Mouse (Mus musculus): ENCODE measurements at regions not wholly inside any gene's neighbourhood (a gene's known extent, or its start where the extent isn't known, plus 50 kb on each side); places are given as distances from the start of the nearest gene placed in this dataset.

DNA sequence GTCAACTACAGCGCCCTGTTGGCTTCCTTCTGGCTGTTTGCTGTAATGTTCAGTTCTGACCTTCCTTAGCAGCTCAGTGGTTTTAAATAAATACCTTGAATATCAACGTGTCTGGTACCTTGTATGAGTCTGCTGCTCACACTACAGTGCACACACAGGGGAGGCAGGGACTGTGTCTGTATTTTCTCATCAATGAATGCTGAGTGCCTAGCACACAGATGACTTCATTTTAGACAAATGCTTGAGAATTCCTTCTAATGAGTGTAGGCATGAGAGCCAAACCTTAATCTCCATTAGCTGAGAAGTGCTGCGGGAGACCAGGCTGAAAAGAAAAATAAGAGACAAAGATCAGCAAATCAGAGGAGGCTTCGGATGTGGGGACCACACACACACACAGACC is 162.0 kb upstream of the Hmga2 start:
- Histone ChIP-seq H3K4me2 (replicated peaks) (no peak overlapping the region), H3K36me3 (no peaks in the 10 kb centered on the region), H3K9ac (no peak overlapping the region), H3K9me3 (no peaks in the 10 kb centered on the region), H3K27me3 (no peaks in the 10 kb centered on the region), H3K4me1 (peaks cover 38% of the 10 kb centered on the region), H3K27ac (no peak overlapping the region), H3K4me3 (no peak overlapping the region)
- ATAC-seq (ENCODE audit: low FRiP score, low read depth), result no peak
- WGBS, result 60% methylated on average over 4 of the region's 4 CpGs

DNA sequence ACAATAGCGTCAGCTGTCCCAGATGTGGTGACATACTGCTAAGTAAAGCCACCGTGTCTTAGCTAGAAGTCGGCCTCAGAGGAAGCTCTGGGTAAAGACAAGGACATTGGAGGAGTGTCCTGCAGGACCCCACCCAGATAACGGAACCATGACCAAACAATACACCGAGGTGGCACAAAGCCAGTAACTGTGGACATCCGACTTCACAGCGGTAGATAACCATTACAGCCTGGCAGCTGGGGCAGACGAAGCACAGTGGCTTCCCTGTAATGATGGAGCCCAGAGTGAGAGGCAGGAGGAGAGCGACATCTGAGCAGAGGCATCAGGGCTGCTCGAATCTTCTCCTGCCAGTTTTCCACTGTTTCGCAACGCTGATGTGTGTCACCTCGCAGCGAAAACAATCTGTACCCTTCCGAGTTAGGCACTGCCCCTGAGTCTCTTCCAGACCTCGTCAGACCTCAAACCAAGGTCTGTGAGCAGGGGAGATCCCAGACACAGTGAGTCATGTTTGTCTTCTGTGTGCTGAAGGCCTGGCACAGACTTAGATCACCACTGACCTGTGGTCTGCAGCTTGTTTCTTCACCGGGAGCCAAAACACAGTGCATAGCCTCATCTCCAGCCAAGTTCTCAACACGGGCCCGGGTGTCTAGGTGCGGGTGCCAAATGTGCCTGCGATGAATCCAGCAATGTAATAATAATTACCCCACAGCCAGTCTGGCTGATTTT is 159.7 kb upstream of the Hmga2 start:
- H3K4me3 ChIP-seq, result no peak overlapping the region
- peaks cover 45% of the 10 kb centered on the region for H3K4me1 ChIP-seq
- no peaks in the 10 kb centered on the region for H3K27me3 ChIP-seq
- no peak overlapping the region for H3K9ac ChIP-seq
- no peak overlapping the region for H3K4me2 ChIP-seq (replicated peaks)
- no peak overlapping the region for H3K27ac ChIP-seq
- 73% methylated on average over 21 of the region's 21 CpGs for WGBS
- ATAC-seq (ENCODE audit: low FRiP score, low read depth), result no peak
- H3K36me3 ChIP-seq, result no peaks in the 10 kb centered on the region
- H3K9me3 ChIP-seq, result no peaks in the 10 kb centered on the region

DNA sequence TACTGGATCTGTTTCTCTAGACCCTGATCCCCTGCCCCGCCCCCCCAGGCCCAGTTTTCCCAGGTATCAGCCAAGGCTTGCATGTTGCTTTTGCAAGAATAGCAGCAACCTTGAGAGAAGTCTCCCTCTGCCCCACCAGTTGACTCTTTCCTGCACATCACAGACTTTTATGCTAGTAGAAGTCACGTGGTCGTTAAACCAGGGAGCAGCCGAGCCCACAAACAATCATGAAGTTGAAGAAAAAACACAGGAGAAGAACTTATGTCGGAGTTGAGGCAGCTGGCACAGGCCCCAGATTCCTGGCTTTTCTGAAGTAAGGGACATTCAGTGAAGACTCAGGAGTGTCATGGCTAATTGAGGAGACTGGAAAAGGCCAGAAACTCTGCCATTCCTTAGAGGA is 158.9 kb upstream of the Hmga2 start:
- Histone ChIP-seq H3K4me3 (no peak overlapping the region), H3K9ac (no peak overlapping the region), H3K4me2 (replicated peaks) (no peak overlapping the region), H3K27ac (no peak overlapping the region), H3K4me1 (peaks cover 40% of the 10 kb centered on the region), H3K27me3 (no peaks in the 10 kb centered on the region), H3K9me3 (no peaks in the 10 kb centered on the region), H3K36me3 (no peaks in the 10 kb centered on the region)
- no peak for ATAC-seq (ENCODE audit: low FRiP score, low read depth)
- 54% methylated on average over 5 of the region's 5 CpGs for WGBS

GRCm38 (mm10) chr10:120632071-120632470 is 155.8 kb upstream of the Hmga2 start:
- Histone ChIP-seq H3K27me3 (no peaks in the 10 kb centered on the region), H3K4me1 (peaks cover 30% of the 10 kb centered on the region), H3K27ac (no peak overlapping the region), H3K9me3 (no peaks in the 10 kb centered on the region), H3K36me3 (no peaks in the 10 kb centered on the region), H3K4me3 (no peak overlapping the region), H3K9ac (no peak overlapping the region), H3K4me2 (replicated peaks) (no peak overlapping the region)
- WGBS, result 61% methylated on average over 2 of the region's 2 CpGs
- no peak for ATAC-seq (ENCODE audit: low FRiP score, low read depth)

DNA sequence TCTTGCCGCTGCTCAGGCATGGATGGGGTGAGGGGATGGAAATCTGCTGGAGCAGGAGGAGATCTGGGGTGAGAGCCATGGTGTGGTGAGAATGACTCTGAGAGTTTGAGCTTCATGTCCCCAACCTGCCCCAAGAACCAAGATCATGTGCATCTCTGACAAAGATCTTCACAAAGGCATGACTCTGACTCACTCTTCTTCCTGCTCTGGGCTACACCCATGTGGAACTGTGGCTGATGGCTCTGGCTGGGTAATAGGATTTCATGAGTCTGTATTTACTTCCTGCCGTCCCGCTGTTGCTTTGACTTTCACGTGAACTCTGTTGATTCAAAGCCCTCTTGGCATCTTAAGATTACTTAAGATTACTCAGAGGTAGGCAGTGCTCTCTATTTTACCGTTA is 151.8 kb upstream of the Hmga2 start:
- H3K9ac ChIP-seq, result no peak overlapping the region
- H3K4me3 ChIP-seq, result no peak overlapping the region
- H3K9me3 ChIP-seq, result no peaks in the 10 kb centered on the region
- ATAC-seq (ENCODE audit: low FRiP score, low read depth), result no peak
- H3K4me1 ChIP-seq, result peaks cover 26% of the 10 kb centered on the region
- 70% methylated on average over 5 of the region's 5 CpGs for WGBS
- no peak overlapping the region for H3K4me2 ChIP-seq (replicated peaks)
- no peaks in the 10 kb centered on the region for H3K36me3 ChIP-seq
- no peaks in the 10 kb centered on the region for H3K27me3 ChIP-seq
- no peak overlapping the region for H3K27ac ChIP-seq

DNA sequence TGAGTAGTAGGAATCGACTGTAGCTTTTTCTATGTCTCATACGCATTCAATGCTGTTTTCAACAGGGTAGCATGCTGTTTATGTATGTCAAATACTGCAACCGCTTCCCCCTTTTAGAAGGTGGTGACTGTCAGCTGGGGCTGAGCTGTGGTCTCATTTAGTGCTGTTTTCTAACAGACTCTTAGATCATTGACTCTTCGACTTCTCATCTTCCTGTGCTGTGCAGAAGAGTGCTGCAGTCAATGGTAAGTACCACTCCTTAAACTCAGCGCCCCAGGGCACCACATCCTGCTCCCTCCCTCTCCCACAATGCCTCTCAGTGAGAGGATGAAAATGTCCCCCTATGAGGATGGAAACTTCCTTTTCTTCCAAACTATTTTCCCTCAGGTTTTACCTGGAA is 149.2 kb upstream of the Hmga2 start:
- no peak overlapping the region for H3K27ac ChIP-seq
- no peak overlapping the region for H3K4me2 ChIP-seq (replicated peaks)
- H3K4me1 ChIP-seq, result peaks cover 18% of the 10 kb centered on the region
- no peaks in the 10 kb centered on the region for H3K27me3 ChIP-seq
- 81% methylated on average over 5 of the region's 5 CpGs for WGBS
- no peaks in the 10 kb centered on the region for H3K36me3 ChIP-seq
- H3K9ac ChIP-seq, result no peak overlapping the region
- H3K9me3 ChIP-seq, result no peaks in the 10 kb centered on the region
- no peak overlapping the region for H3K4me3 ChIP-seq
- ATAC-seq (ENCODE audit: low FRiP score, low read depth), result no peak

GRCm38 (mm10) chr10:120624203-120624942 is 148.1 kb upstream of the Hmga2 start:
- H3K27me3 ChIP-seq, result no peaks in the 10 kb centered on the region
- WGBS, result 37% methylated on average over 10 of the region's 10 CpGs
- no peak for ATAC-seq (ENCODE audit: low FRiP score, low read depth)

GRCm38 (mm10) chr10:120616406-120617015 is 140.2 kb upstream of the Hmga2 start:
- H3K9me3 ChIP-seq, result no peaks in the 10 kb centered on the region
- H3K27ac ChIP-seq, result no peak overlapping the region
- no peak overlapping the region for H3K9ac ChIP-seq
- H3K36me3 ChIP-seq, result no peaks in the 10 kb centered on the region
- H3K4me2 ChIP-seq (replicated peaks), result no peak overlapping the region
- H3K27me3 ChIP-seq, result no peaks in the 10 kb centered on the region
- 32% methylated on average over 5 of the region's 5 CpGs for WGBS
- H3K4me1 ChIP-seq, result peaks cover 14% of the 10 kb centered on the region
- ATAC-seq (ENCODE audit: low FRiP score, low read depth), result no peak
- no peak overlapping the region for H3K4me3 ChIP-seq

More at GRCm38 (mm10) chr10:120624203-120624942, 148.1 kb upstream of the Hmga2 start:
- Histone ChIP-seq H3K9me3 (no peaks in the 10 kb centered on the region), H3K4me1 (peaks cover 18% of the 10 kb centered on the region), H3K36me3 (no peaks in the 10 kb centered on the region), H3K27ac (no peak overlapping the region), H3K4me3 (no peak overlapping the region), H3K4me2 (replicated peaks) (no peak overlapping the region), H3K9ac (no peak overlapping the region)

- no peaks in the 10 kb centered on the region for H3K36me3 ChIP-seq
- no peak overlapping the region for H3K4me3 ChIP-seq
- peaks cover 14% of the 10 kb centered on the region for H3K4me1 ChIP-seq
- no peak overlapping the region for H3K4me2 ChIP-seq (replicated peaks)
- ATAC-seq (ENCODE audit: low FRiP score, low read depth), result no peak
- 19% methylated on average over 8 of the region's 8 CpGs for WGBS
- H3K9ac ChIP-seq, result no peak overlapping the region
- H3K27ac ChIP-seq, result no peak overlapping the region
- no peaks in the 10 kb centered on the region for H3K27me3 ChIP-seq
- H3K9me3 ChIP-seq, result no peaks in the 10 kb centered on the region
These were observed 136.1 kb upstream of the Hmga2 start for GRCm38 (mm10) chr10:120612351-120612750.

DNA sequence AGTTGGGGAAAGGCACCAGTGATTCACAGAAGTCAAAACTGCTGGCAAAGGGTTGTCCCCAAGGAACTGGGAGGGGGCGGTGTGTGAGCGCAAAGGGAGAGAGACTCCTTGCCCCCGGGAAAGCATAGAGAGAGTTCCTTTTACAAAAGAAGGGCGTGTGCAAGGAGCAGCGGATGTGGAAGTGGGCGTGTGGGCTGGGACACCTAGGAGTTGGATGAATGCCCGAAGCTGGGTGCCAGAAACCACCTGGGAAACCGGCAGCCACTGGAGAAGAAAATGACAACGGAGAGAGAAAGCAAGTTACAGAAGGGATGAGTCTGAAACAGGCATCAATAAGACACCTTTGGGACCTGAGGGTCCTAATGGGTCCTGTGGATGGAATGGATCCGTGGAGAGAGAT is 133.8 kb upstream of the Hmga2 start:
- Histone ChIP-seq H3K9ac (no peak overlapping the region), H3K4me3 (no peak overlapping the region), H3K9me3 (no peaks in the 10 kb centered on the region), H3K27ac (no peak overlapping the region), H3K36me3 (no peaks in the 10 kb centered on the region), H3K4me2 (replicated peaks) (no peak overlapping the region), H3K4me1 (peaks cover 3% of the 10 kb centered on the region; the same call in 1 of the 2 replicates), H3K27me3 (no peaks in the 10 kb centered on the region)
- no peak for ATAC-seq (ENCODE audit: low FRiP score, low read depth)
- 75% methylated on average over 10 of the region's 10 CpGs for WGBS

DNA sequence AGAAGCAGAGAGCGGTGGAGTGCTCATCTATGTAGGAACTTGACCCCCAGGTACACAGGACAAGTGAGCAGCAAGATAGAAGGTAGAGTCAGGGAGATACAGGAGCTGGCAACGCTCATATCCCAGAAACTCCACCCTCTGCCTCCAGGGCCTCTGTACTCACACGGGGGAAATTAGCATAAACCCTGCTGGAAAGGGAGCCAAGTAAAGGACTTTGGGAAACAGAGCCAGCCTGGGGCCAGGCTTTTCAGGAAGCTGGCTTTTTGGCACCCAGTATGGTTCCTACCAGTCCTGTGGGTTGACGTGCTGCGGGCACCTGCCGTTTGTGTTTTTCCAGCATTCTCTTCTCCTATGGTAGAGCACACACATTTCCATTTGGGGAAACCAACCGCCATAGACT is 128.2 kb upstream of the Hmga2 start:
- H3K4me2 ChIP-seq (replicated peaks), result no peak overlapping the region
- H3K9ac ChIP-seq, result no peak overlapping the region

DNA sequence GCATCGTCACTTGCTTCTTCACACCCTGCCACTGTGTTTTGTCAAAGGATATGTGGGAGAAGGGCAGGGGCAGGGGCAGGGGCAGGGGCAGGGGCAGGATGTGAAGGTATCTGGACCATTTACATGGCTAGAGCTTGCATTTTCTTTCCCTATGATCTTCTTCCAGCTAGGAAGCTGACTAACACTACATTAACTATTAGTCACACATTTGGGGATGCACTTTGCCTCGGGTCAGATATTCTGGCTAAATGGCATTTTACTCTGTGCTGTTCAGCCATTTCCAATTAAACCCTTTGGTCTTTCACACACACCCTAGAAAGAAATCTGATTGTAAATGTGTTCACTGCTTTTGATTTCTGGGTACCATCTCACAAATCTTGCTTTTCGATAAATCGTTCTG is 126.9 kb upstream of the Hmga2 start:
- WGBS, result 83% methylated on average over 4 of the region's 4 CpGs
- no peak overlapping the region for H3K9ac ChIP-seq
- H3K4me2 ChIP-seq (replicated peaks), result no peak overlapping the region
- ATAC-seq (ENCODE audit: low FRiP score, low read depth), result no peak
- H3K4me3 ChIP-seq, result no peak overlapping the region
- H3K36me3 ChIP-seq, result no peaks in the 10 kb centered on the region
- H3K27me3 ChIP-seq, result no peaks in the 10 kb centered on the region
- H3K4me1 ChIP-seq, result peaks cover 5% of the 10 kb centered on the region; the same call in 1 of the 2 replicates
- no peaks in the 10 kb centered on the region for H3K9me3 ChIP-seq
- H3K27ac ChIP-seq, result no peak overlapping the region

More for the DNA sequence above, 128.2 kb upstream of the Hmga2 start:
- Histone ChIP-seq H3K9me3 (no peaks in the 10 kb centered on the region), H3K27ac (no peak overlapping the region), H3K36me3 (no peaks in the 10 kb centered on the region), H3K4me3 (no peak overlapping the region), H3K27me3 (no peaks in the 10 kb centered on the region), H3K4me1 (peaks cover 5% of the 10 kb centered on the region; the same call in 1 of the 2 replicates)
- ATAC-seq (ENCODE audit: low FRiP score, low read depth), result no peak
- WGBS, result 51% methylated on average over 7 of the region's 7 CpGs

Measured in limb, embryonic 13.5 days (tissue).